Mouse (Mus musculus) limb, embryonic 13.5 days (tissue): ENCODE measurements around the gene Dync1h1. TPM values are rescaled to one million over a fixed set of nuclear protein-coding genes. Genes with fewer than 3 reads are reported as not detected.
A peak's percentile ranks its signal among the peaks of the same experiment; 100 is the strongest.

Source experiments
- ATAC-seq: fragments of 200-750 bp; cut with Nextera tagmentation; 2 replicates; pipeline ENCODE4 v1.8.0; 2017; ENCODE audit warnings: low read depth, moderate number of reproducible peaks, moderate TSS enrichment; ENCODE audit not compliant: low FRiP score
- H3K27ac ChIP-seq: fragments of 300-500 bp; sonication (generic); 2 replicates; pipeline ENCODE4 v1.5.1; 2015; ENCODE audit warnings: inconsistent platforms, mild to moderate bottlenecking, moderate library complexity
- H3K27me3 ChIP-seq: fragments of 300-500 bp; sonication (generic); 2 replicates; pipeline ENCODE4 v1.6.1; 2015; ENCODE audit warnings: mild to moderate bottlenecking, inconsistent platforms
- H3K36me3 ChIP-seq: fragments of 300-500 bp; sonication (generic); 2 replicates; pipeline ENCODE4 v1.6.1; 2015; ENCODE audit warnings: inconsistent platforms, mild to moderate bottlenecking, moderate library complexity
- H3K4me1 ChIP-seq: fragments of 300-500 bp; sonication (generic); 2 replicates; pipeline ENCODE4 v1.6.1; 2015; ENCODE audit warnings: inconsistent platforms
- H3K4me2 ChIP-seq: fragments of 300-500 bp; sonication (generic); replicated peaks from 2 replicates; pipeline ENCODE4 v1.6.1; 2015; ENCODE audit warnings: inconsistent platforms, mild to moderate bottlenecking, moderate library complexity
- H3K4me3 ChIP-seq: fragments of 300-500 bp; sonication (generic); 2 replicates; pipeline ENCODE4 v1.5.1; 2015; ENCODE audit warnings: moderate library complexity, mild to moderate bottlenecking, inconsistent platforms
- H3K9ac ChIP-seq: fragments of 300-500 bp; sonication (generic); 2 replicates; pipeline ENCODE4 v1.6.1; 2015; ENCODE audit warnings: mild to moderate bottlenecking, inconsistent platforms
- H3K9me3 ChIP-seq: fragments of 300-500 bp; sonication (generic); 2 replicates; pipeline ENCODE4 v1.6.1; 2016; ENCODE audit warnings: inconsistent platforms
- WGBS: fragments of 180-500 bp; shearing (Covaris S2); methylation state at CpG from one replicate; pipeline ENCODE4 v1.1.7; 2015; 5-methylcytosine and 5-hydroxymethylcytosine counted together
- polyA plus RNA-seq: library from polyadenylated mRNA; unstranded; fragments of >200 nt; fragmentation: Nextera tagmentation; extraction: Ambion mirVana; gene quantifications from 2 replicates; pipeline ENCODE4 v1.2.1, GENCODE M21; 2015

The Dync1h1 gene
- 50.0 and 53.5 TPM in 2 replicates for polyA plus RNA-seq

DNA sequence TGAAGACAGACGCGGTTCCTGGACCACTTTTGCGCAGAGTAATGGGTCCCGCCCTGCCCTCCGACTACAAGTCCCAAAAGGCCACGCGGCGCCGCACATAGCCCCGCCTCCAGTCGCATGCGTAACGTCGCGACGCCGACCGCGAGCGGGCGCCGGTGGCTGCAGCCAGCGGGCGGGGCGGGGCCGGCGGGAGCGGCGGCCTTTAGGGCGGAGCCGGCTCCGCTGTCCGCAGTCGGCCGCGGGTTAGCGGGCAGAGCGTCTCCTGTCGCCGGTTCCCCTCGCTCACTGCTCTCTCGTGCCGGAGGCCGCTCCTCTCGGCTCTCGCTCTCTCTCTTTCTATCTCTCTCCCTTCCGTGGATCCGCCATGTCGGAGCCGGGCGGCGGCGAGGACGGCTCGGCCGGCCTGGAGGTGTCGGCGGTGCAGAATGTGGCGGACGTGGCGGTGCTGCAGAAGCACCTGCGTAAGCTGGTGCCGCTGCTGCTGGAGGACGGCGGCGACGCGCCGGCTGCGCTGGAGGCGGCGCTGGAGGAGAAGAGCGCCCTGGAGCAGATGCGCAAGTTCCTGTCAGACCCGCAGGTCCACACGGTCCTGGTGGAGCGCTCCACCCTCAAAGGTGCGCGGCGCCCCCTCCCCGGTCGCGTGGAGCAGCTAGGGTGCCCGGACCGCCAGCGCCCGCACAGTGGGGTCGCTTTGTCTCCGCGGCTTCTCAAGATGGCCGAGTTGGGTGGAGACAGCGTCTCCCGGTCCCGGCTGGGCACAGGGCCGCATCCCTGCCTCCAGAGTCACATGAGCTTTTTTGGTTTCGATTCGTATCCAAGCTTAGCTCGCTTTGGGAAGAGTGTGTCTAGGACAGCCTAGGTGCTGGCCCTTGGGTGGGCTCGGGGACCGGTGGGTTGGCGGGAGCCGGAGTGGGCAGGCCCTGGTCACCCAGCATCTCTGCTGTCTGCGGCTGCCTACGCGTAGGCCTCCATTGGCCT is at the start of gene Dync1h1:
Gene Dync1h1, plus strand, starts transcription at position 212 of the 978 bp plus-strand sequence.
- peaks cover 1% of the 10 kb centered on the region for H3K36me3 ChIP-seq
- H3K9ac ChIP-seq, result peak within 1 kb of the TSS; percentile 98
- peak within 1 kb of the TSS; percentile 78 for H3K4me3 ChIP-seq
- peaks cover 31% of the 10 kb centered on the region for H3K4me1 ChIP-seq
- ATAC-seq, result peak; percentile 93
- H3K9me3 ChIP-seq, result no peaks in the 10 kb centered on the region
- WGBS, result under 1% methylated on average over 90 of the region's 105 CpGs
- peak within 1 kb of the TSS; percentile 96 for H3K27ac ChIP-seq
- H3K27me3 ChIP-seq, result 0 out of 2 replicates have a peak, but pooled peaks cover 5% of the 10 kb centered on the region
- peak within 1 kb of the TSS; percentile 96 for H3K4me2 ChIP-seq

DNA sequence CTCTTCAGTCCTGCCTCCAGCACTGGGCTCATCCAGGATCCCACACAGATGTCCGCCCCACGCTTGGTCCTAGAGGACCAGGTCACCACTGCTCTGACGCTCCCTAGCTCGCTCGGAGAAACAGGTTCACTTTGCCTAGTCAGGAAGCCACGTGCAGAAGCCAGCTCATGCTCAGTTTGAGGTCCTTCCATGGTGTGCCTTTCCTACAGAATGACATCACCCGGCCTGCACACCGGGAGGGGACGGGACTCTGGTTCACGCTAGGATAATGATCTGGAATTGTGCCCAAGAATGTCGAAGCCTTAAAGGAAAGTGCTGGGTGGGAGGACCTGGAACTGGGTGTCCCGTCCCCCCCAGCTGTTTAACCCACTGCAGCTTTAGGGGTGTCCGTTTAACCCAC is 49.1 kb upstream of the Dync1h1 start:
- H3K27me3 ChIP-seq, result no peaks in the 10 kb centered on the region
- no peaks in the 10 kb centered on the region for H3K9me3 ChIP-seq
- WGBS, result 85% methylated on average over 13 of the region's 13 CpGs
- H3K4me3 ChIP-seq, result no peak overlapping the region
- no peak for ATAC-seq
- no peak overlapping the region for H3K4me2 ChIP-seq
- no peaks in the 10 kb centered on the region for H3K4me1 ChIP-seq
- H3K27ac ChIP-seq, result no peak overlapping the region
- peaks cover 95% of the 10 kb centered on the region for H3K36me3 ChIP-seq
- H3K9ac ChIP-seq, result no peak overlapping the region

DNA sequence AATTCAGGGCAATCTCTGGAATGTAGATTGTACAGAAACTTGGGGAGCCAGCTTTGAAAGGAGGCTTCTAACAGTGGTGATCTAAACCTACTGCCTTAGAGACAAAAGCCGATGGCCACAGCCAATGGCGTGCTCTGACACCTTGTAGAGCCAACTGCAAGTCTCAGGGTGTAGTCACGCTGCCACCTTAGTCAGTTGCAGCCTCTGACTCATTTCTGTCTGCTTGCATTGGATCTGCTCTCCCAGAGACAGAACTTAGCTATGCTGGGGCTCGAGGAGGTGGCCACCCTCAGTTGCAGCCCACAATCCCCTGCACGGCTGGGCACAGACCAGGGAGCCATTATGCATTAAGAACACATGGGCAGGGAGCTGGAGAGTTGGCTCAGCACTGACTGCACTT is 47.9 kb upstream of the Dync1h1 start:
- Histone ChIP-seq H3K9ac (no peak overlapping the region), H3K9me3 (no peaks in the 10 kb centered on the region), H3K4me1 (no peaks in the 10 kb centered on the region), H3K4me3 (no peak overlapping the region), H3K27me3 (no peaks in the 10 kb centered on the region), H3K4me2 (no peak overlapping the region), H3K27ac (no peak overlapping the region), H3K36me3 (peaks cover 95% of the 10 kb centered on the region)
- whole genome bisulfite sequencing, result 90% methylated on average over 5 of the region's 5 CpGs
- no peak for ATAC-seq

DNA sequence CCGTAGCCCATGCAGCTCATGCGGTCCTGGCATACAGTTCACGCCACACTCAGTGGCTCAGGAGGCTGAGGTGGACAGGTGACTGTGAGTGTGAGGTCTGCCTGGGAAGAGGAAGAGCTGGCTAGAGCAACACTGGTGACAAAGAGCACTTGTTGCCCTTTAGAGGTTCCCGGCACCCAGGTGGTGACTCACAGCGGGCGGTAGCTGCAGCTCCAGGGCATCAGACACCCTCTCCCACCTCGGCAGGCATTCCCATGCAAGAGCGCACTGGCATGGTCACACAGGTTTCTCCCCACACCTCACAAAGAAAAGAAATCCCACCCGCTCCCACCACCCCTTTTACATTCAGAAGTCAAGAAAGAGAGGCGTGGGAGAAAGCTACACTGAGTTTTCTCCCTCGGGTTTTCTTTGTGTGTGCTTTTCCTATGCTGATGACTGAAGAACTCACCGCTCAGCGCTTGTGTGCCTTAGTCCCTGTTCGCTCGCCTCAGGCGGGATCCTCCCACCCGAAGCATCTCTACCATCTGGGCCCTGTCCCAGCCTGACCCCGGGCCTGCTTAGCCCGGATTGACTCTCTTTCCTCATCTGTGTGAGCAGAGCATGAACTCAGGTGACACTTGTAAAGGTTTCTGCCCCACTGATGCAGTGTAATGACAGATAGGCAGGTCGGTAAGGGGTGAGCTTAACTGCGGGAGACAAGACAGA is 45.6 kb upstream of the Dync1h1 start:
- Histone ChIP-seq H3K4me1 (no peaks in the 10 kb centered on the region), H3K27ac (no peak overlapping the region), H3K27me3 (no peaks in the 10 kb centered on the region), H3K4me3 (no peak overlapping the region), H3K9me3 (no peaks in the 10 kb centered on the region), H3K9ac (no peak overlapping the region), H3K36me3 (peaks cover 97% of the 10 kb centered on the region), H3K4me2 (no peak overlapping the region)
- no peak for ATAC-seq
- WGBS, result 92% methylated on average over 21 of the region's 21 CpGs

DNA sequence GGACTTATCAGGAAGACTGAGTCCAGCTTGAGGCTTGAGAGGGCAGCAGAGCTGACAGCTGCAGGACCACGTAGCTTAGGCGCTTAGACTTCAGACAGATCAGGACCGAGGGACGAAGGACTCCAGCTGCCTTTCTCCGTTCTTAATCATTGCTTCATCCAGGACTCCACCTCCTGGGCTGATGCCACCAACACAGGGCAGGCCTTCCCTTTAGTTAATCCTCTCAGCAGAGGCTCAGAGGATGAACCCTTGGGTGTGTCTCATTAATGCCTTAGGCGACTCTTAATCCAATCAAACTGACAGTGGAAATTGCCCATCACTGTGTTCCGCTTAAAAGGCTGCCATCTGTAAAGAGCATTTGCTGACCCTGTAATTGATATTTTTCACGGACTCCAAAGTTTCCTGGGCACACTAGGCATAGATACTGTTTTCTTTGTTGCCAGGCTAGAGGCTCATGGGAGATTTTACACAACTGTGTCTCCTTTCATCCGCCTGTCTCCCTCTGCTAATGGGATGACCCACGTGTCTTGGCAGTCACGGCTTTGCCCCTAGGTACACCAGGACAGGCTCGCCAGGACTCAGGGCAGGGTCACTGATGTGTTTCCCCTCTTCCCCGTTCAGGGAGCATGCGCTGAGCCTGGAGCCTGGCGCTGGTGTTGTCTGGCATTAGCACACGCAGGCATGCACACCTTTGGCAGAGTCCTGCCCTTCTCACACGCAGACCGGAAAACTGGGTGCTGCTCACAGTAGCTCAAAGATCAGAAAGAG is 44.2 kb upstream of the Dync1h1 start:
- H3K36me3 ChIP-seq, result peaks cover 97% of the 10 kb centered on the region
- no peaks in the 10 kb centered on the region for H3K27me3 ChIP-seq
- ATAC-seq, result no peak
- WGBS, result 92% methylated on average over 18 of the region's 18 CpGs
- no peak overlapping the region for H3K27ac ChIP-seq
- no peaks in the 10 kb centered on the region for H3K9me3 ChIP-seq
- H3K9ac ChIP-seq, result no peak overlapping the region
- H3K4me1 ChIP-seq, result no peaks in the 10 kb centered on the region
- H3K4me2 ChIP-seq, result no peak overlapping the region
- H3K4me3 ChIP-seq, result no peak overlapping the region

DNA sequence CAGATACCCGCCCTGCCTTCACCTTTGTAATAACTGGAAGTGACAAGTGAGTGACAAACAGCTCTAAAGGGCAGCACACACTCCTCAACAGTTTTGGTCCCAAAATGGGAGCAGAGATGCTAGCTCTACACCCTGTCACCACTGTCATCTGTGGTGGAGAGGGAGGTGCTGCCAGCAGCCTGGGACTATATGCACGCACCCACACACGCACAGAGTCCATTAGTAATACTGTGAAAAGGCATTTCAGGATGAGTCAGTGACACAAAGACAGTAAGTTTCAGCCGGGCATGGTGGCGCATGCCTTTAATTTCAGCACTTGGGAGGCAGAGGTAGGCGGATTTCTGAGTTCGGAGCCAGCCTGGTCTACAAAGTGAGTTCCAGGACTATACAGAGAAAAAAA is 43.1 kb upstream of the Dync1h1 start:
- H3K9ac ChIP-seq, result no peak overlapping the region
- H3K9me3 ChIP-seq, result no peaks in the 10 kb centered on the region
- no peaks in the 10 kb centered on the region for H3K27me3 ChIP-seq
- no peak overlapping the region for H3K4me3 ChIP-seq
- no peak for ATAC-seq
- H3K4me2 ChIP-seq, result no peak overlapping the region
- WGBS, result 97% methylated on average over 7 of the region's 7 CpGs
- no peaks in the 10 kb centered on the region for H3K4me1 ChIP-seq
- peaks cover 96% of the 10 kb centered on the region for H3K36me3 ChIP-seq
- no peak overlapping the region for H3K27ac ChIP-seq

DNA sequence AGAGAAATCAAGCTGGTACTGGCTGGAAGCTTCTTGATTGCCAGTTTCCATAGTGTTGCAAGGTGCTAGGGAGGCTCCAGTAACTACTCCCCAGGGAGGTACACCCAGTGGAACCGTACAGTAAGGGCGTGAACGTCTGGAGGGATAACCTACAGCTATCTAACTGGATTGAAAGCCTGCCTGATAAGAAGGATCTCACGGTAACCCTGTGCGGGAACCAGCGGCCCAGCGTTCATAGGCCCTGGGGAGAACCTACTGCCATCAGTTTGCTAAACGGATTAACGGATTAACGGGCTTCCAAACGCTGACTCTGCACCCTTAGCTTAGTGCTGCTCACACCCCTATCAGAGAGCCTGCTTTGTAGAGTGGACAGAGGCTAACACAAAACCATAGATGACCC is 37.9 kb upstream of the Dync1h1 start:
- Histone ChIP-seq H3K4me1 (no peaks in the 10 kb centered on the region), H3K9ac (no peak overlapping the region), H3K36me3 (peaks cover 96% of the 10 kb centered on the region), H3K4me2 (no peak overlapping the region), H3K4me3 (no peak overlapping the region), H3K27ac (no peak overlapping the region), H3K27me3 (no peaks in the 10 kb centered on the region), H3K9me3 (no peaks in the 10 kb centered on the region)
- WGBS, result 92% methylated on average over 11 of the region's 11 CpGs
- no peak for ATAC-seq

DNA sequence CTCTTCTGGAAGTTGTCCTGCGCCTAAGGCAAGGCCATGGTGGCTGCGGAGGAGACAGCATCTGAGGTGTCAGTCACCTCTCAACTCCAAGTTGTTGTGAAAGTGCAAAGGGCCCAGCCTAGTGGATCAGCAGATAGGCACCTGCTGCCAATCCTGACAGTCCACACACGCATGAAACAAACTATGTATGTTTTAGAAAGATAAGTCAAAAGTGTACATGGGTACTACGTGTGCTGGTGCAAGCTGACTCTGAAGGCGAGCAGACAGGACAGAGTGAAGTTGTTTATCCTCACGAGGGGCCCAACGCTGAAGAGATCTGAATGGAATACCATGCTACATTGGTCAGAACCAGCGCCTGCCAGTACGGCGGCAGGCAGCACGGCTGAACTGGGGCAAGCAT is 36.4 kb upstream of the Dync1h1 start:
- H3K9me3 ChIP-seq, result no peaks in the 10 kb centered on the region
- no peak for ATAC-seq
- no peaks in the 10 kb centered on the region for H3K27me3 ChIP-seq
- no peaks in the 10 kb centered on the region for H3K4me1 ChIP-seq
- no peak overlapping the region for H3K9ac ChIP-seq
- H3K36me3 ChIP-seq, result peaks cover 95% of the 10 kb centered on the region
- WGBS, result 90% methylated on average over 11 of the region's 11 CpGs
- no peak overlapping the region for H3K4me3 ChIP-seq
- no peak overlapping the region for H3K27ac ChIP-seq
- H3K4me2 ChIP-seq, result no peak overlapping the region

DNA sequence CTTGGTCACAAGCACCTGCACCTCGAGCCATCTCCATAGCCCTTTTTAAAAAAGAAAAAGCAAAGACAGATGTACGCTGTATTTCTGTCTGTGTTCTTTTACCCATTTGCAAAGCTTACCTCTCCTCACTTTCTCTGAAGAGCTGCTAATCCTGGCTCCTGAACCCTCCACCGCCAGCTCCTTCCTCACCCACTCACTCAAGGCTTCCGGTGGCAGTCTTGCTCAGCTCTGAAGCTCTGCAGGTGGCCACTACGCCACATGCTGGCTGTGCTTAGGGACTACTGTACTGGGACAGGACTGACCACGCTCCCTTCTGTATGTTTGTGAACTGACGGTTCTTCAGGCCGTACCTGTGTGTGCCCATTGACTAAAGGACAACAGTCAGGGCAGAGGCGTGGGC is 34.9 kb upstream of the Dync1h1 start:
- Histone ChIP-seq H3K9me3 (no peaks in the 10 kb centered on the region), H3K9ac (no peak overlapping the region), H3K4me2 (no peak overlapping the region), H3K4me3 (no peak overlapping the region), H3K27ac (no peak overlapping the region), H3K27me3 (no peaks in the 10 kb centered on the region), H3K4me1 (no peaks in the 10 kb centered on the region), H3K36me3 (peaks cover 93% of the 10 kb centered on the region)
- ATAC-seq, result no peak
- 92% methylated on average over 9 of the region's 9 CpGs for WGBS

DNA sequence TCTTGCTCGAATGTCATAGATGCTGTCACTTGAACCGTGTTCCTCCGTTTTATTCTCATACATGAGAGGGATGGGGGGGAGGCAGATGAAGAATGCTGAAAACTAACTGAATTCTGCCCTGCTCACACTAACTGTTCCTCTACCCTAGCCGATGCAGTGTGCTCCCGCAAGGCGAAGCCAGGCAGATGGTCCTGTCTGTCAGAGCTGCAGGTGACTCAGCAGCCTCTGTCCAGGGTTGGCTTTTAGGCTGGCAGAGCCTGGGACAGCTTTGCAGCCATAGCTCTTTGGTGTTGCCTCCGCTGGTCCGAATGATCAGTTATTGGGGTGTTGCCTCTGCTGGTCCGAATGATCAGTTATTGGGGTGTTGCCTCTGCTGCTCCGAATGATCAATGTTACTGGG is 30.2 kb upstream of the Dync1h1 start:
- Histone ChIP-seq H3K36me3 (peaks cover 93% of the 10 kb centered on the region), H3K4me2 (no peak overlapping the region), H3K27ac (no peak overlapping the region), H3K9ac (no peak overlapping the region), H3K9me3 (no peaks in the 10 kb centered on the region), H3K4me1 (no peaks in the 10 kb centered on the region), H3K4me3 (no peak overlapping the region), H3K27me3 (no peaks in the 10 kb centered on the region)
- no peak for ATAC-seq
- WGBS, result 92% methylated on average over 10 of the region's 10 CpGs

DNA sequence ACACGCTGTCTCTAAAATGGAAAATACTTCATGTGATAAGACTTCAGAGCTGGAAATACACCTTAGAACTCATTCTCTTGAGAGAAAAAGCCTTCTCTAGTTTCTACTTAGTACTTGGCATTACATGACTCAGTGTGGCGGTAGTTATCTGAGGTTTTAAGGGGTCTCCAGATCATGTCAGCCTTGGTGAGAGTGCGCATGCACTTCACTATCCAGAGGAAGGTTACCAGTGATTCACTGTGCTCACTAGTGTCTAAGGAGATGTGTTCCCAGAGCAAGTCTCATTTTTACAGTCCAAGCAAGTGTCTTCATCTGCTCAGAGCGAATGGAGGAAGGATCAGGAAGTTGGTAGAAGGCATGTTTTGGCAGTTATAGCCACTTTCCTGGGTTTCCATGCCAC is 28.9 kb upstream of the Dync1h1 start:
- ATAC-seq, result no peak
- Histone ChIP-seq H3K36me3 (peaks cover 88% of the 10 kb centered on the region), H3K27me3 (no peaks in the 10 kb centered on the region), H3K27ac (no peak overlapping the region), H3K9me3 (no peaks in the 10 kb centered on the region), H3K9ac (no peak overlapping the region), H3K4me1 (no peaks in the 10 kb centered on the region), H3K4me2 (no peak overlapping the region), H3K4me3 (no peak overlapping the region)
- WGBS, result 96% methylated on average over 4 of the region's 4 CpGs

DNA sequence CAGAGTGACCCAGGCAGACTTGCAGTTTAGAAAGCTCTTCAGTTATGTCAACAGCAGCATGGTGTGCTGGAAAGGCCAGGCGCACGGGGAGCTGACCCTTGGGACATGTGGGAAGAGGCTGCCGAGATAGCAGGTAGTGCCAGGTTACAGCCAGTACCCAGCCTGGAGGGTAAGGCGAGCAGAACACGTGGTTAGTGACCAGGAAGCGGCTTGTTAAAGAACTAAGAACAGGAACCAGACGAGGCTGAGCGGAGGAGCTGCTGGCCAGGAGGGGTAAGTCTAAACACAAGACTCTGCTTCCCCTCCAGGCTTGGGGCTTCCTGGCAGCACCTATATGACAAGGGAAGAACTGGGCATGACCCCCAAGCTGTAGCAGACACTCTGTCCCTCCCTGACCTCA is 27.6 kb upstream of the Dync1h1 start:
- no peaks in the 10 kb centered on the region for H3K9me3 ChIP-seq
- H3K36me3 ChIP-seq, result peaks cover 82% of the 10 kb centered on the region
- no peak for ATAC-seq
- H3K4me3 ChIP-seq, result no peak overlapping the region
- H3K27me3 ChIP-seq, result no peaks in the 10 kb centered on the region
- no peak overlapping the region for H3K27ac ChIP-seq
- 79% methylated on average over 8 of the region's 8 CpGs for WGBS
- H3K4me1 ChIP-seq, result no peaks in the 10 kb centered on the region
- no peak overlapping the region for H3K4me2 ChIP-seq
- H3K9ac ChIP-seq, result no peak overlapping the region
